Mouse (Mus musculus) midbrain, postnatal 0 days (tissue): Measurements from ENCODE around the gene Reg3g. TPM values are rescaled to one million over a fixed set of nuclear protein-coding genes. Genes with fewer than 3 reads are reported as not detected.

Experiments used
- ATAC-seq: fragments of 200-750 bp; cut with Nextera tagmentation; 2 replicates; pipeline ENCODE4 v1.8.0; 2017; ENCODE audit warnings: moderate number of reproducible peaks, mild to moderate bottlenecking, moderate TSS enrichment, moderate library complexity; ENCODE audit not compliant: low FRiP score
- DNase-seq: peaks from one replicate; pipeline ENCODE4 v3.0.0-alpha.2; 2015; ENCODE audit warnings: low spot score
- H3K27ac ChIP-seq: fragments of 300-500 bp; sonication (generic); 2 replicates; pipeline ENCODE4 v1.5.1; 2014; ENCODE audit warnings: low read depth, mild to moderate bottlenecking, low read length, mixed read lengths
- H3K27me3 ChIP-seq: fragments of 300-500 bp; sonication (generic); 2 replicates; pipeline ENCODE4 v1.6.1; 2014; ENCODE audit warnings: low read length, control low read depth, mixed read lengths; ENCODE audit not compliant: insufficient read depth
- H3K36me3 ChIP-seq: fragments of 300-500 bp; sonication (generic); 2 replicates; pipeline ENCODE4 v1.6.1; 2014; ENCODE audit warnings: low read length, control low read depth, mixed read lengths; ENCODE audit not compliant: insufficient read depth
- H3K4me1 ChIP-seq: fragments of 300-500 bp; sonication (generic); 2 replicates; pipeline ENCODE4 v1.6.1; 2014; ENCODE audit warnings: mild to moderate bottlenecking, control low read depth, antibody characterized with exemption, low read length, mixed read lengths; ENCODE audit not compliant: insufficient read depth
- H3K4me2 ChIP-seq: fragments of 300-500 bp; sonication (generic); 2 replicates; pipeline ENCODE4 v1.6.1; 2014; ENCODE audit warnings: low read depth, mild to moderate bottlenecking, low read length, mixed read lengths; ENCODE audit not compliant: poor library complexity, severe bottlenecking
- H3K4me3 ChIP-seq: fragments of 300-500 bp; sonication (generic); 2 replicates; pipeline ENCODE4 v1.5.1; 2014; ENCODE audit warnings: low read depth, mild to moderate bottlenecking, low read length, moderate library complexity
- H3K9ac ChIP-seq: fragments of 300-500 bp; sonication (generic); replicated peaks from 2 replicates; pipeline ENCODE4 v1.6.1; 2014; ENCODE audit warnings: mild to moderate bottlenecking, low read length, moderate library complexity, mixed read lengths; ENCODE audit not compliant: poor library complexity, severe bottlenecking
- H3K9me3 ChIP-seq: fragments of 300-500 bp; sonication (generic); 2 replicates; pipeline ENCODE4 v1.6.1; 2016; ENCODE audit warnings: low read length, control low read depth
- CTCF ChIP-seq: IDR thresholded peaks from 2 replicates; pipeline ENCODE4 v1.5.1; 2016; ENCODE audit warnings: antibody characterized with exemption, mild to moderate bottlenecking
- WGBS: fragments of 180-500 bp; shearing (Covaris S2); extraction: QIAGEN DNeasy Blood & Tissue Kit; methylation state at CpG from one replicate; pipeline ENCODE4 v1.1.7; 2014; 5-methylcytosine and 5-hydroxymethylcytosine counted together
- polyA plus RNA-seq: library from polyadenylated mRNA; unstranded; fragments of >200 nt; fragmentation: Nextera tagmentation; extraction: Ambion mirVana; gene quantifications from 2 replicates; pipeline ENCODE4 v1.2.1, GENCODE M21; 2015
- total RNA-seq: library from RNA; depleted of rRNA; stranded (reverse); fragments of >200 nt; gene quantifications from 2 replicates; pipeline ENCODE4 v1.2.3, GENCODE M21; 2014; rRNA removed

Gene Reg3g
- total RNA-seq, result not detected in 2 replicates
- polyA plus RNA-seq, result 0.42 TPM in 1 of 2 replicates, not detected in the other

GRCm38 (mm10) chr6:78468772-78469171 lies at the start of gene Reg3g:
Gene Reg3g (minus strand): TSS chr6:78468872.
- ATAC-seq, result no peak
- no peak within 1 kb of the TSS for H3K27ac ChIP-seq
- no peaks in the 10 kb centered on the region for H3K9me3 ChIP-seq
- no peak for DNase-seq
- 96% methylated on average over 2 of the region's 2 CpGs for WGBS
- H3K4me2 ChIP-seq, result no peak within 1 kb of the TSS
- H3K27me3 ChIP-seq, result no peaks in the 10 kb centered on the region
- no peaks in the 10 kb centered on the region for H3K4me1 ChIP-seq
- no peak for TF ChIP-seq CTCF
- H3K4me3 ChIP-seq, result no peak within 1 kb of the TSS
- no peak within 1 kb of the TSS for H3K9ac ChIP-seq
- H3K36me3 ChIP-seq, result no peaks in the 10 kb centered on the region

DNA sequence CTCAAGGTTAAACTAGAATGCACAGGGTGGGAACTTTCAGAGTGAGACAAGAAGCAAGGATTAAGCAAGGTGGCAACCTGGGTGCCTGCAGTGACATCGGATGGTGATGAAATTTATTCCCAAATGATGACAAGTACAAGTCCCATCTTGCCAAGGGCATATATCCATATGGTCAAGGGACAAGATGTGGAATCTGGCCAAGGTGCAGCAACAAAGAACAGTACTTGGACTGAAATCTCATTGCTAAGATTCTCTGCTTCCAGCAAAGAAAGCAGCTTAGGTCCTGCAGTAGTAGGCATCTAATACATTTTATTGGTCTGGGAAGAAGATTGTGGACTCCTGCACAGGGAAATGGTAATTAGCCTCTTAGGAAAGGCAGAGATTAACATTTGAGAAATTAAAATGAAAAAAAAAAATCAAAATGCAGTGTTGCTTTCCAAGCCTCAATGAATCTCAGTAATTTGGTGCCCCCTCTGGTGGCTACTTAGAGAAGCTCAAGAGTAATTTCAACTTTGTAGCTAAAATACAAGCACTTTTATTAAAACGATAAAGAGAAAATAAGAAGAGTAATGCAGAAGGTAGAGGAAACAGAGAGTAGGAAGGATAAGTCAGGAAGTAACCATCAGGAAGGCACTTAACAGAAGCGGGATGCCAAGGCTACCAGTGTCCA lies 47.2 kb upstream of the Reg3g start:
- Histone ChIP-seq H3K4me1 (no peaks in the 10 kb centered on the region), H3K9ac (no peak overlapping the region), H3K27me3 (no peaks in the 10 kb centered on the region), H3K4me3 (no peak overlapping the region), H3K4me2 (no peak overlapping the region), H3K9me3 (no peaks in the 10 kb centered on the region), H3K36me3 (no peaks in the 10 kb centered on the region), H3K27ac (no peak overlapping the region)
- DNase-seq (peak; percentile 40), ATAC-seq (no peak)
- WGBS, result 66% methylated on average over 3 of the region's 3 CpGs
- peak; percentile 74 for TF ChIP-seq CTCF

DNA sequence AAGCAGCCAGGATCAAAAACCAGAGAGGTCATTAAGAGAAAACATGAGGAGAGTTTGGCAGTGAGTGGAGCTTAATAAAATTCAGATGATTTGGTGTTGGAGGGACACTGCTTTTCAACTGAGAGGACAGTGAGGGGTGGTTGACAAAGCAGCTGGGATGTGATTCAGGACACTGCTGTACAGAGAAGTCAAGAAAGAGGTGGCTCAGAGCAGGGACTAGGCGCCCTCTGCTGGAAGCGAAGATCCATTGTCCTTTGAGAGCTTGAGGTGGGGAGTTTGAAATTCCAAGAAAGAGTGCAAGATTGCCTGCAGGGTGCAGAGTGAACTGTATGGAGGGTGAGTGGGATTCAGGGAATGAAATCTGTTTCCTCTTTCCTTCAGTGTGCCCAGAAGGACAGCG lies 44.2 kb upstream of the Reg3g start:
- DNase-seq (peak; percentile 44), ATAC-seq (no peak)
- Histone ChIP-seq H3K27me3 (no peaks in the 10 kb centered on the region), H3K9me3 (no peaks in the 10 kb centered on the region), H3K4me3 (no peak overlapping the region), H3K27ac (no peak overlapping the region), H3K4me1 (no peaks in the 10 kb centered on the region), H3K9ac (no peak overlapping the region), H3K4me2 (no peak overlapping the region), H3K36me3 (no peaks in the 10 kb centered on the region)
- 2% methylated on average over 3 of the region's 3 CpGs for WGBS
- TF ChIP-seq CTCF, result peak; percentile 88

DNA sequence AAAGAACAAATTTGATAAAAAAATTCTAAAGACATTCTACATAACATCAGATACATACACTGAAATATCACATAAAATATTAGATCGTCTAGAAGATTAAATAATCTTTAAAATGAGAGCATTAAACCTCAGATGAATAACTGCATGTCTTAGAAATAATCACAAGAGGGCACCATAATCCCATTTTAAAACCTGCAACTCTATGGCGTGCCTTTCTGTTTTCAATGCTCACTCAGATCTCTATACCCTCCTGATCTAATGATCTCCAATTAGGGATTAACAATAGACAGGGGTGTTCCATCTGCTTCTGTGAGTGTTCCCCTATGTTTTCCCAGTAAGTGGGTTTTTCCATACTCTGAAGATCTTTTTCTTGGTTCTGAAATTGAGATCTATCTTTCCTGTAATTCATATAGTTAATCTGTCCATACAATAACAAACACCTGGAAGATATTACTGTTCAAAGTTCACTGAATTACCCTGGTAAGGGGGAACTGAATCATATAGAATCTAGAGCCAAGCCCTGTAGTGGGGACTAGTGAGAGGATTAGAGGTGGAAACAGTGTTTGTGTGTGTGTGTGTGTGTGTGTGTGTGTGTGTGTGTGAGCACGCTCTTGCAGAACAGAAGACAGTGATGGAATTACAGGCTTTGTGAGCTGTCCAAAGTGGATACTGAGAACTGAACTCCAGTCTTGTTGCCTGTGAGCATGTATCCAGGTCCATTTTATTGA lies 41.7 kb upstream of the Reg3g start:
- H3K4me2 ChIP-seq, result no peak overlapping the region
- no peaks in the 10 kb centered on the region for H3K9me3 ChIP-seq
- no peak overlapping the region for H3K27ac ChIP-seq
- TF ChIP-seq CTCF, result peak; percentile 54
- no peaks in the 10 kb centered on the region for H3K36me3 ChIP-seq
- no peak overlapping the region for H3K9ac ChIP-seq
- no peaks in the 10 kb centered on the region for H3K4me1 ChIP-seq
- no peak overlapping the region for H3K4me3 ChIP-seq
- ATAC-seq, result no peak
- H3K27me3 ChIP-seq, result no peaks in the 10 kb centered on the region
- 70% methylated on average over 3 of the region's 3 CpGs for WGBS
- DNase-seq, result peak; percentile 40

DNA sequence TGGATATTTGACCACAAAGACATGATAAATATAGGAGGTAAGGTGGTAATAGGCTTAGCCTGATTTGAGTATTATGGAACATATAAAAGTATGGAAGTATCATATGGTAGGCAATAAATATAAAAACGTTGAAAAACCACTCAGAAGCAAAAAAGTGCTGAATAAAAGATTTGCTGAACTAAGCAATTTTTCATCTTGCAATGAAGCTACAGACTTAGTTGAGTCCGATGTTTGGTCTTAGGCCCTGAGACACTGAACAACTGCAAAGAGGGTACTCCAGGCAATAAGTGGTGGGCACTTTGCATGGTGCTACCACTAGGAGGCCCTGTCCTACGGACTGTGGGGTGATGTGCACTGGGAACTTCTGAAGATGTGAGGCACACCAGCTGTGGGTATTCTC lies 37.1 kb upstream of the Reg3g start:
- Histone ChIP-seq H3K9me3 (no peaks in the 10 kb centered on the region), H3K9ac (no peak overlapping the region), H3K27ac (no peak overlapping the region), H3K36me3 (no peaks in the 10 kb centered on the region), H3K4me1 (no peaks in the 10 kb centered on the region), H3K27me3 (no peaks in the 10 kb centered on the region), H3K4me3 (no peak overlapping the region), H3K4me2 (no peak overlapping the region)
- DNase-seq (no peak), ATAC-seq (no peak)
- 65% methylated on average over 3 of the region's 3 CpGs for WGBS
- TF ChIP-seq CTCF, result no peak

- no peaks in the 10 kb centered on the region for H3K27me3 ChIP-seq
- H3K9ac ChIP-seq, result no peak overlapping the region
- H3K4me1 ChIP-seq, result no peaks in the 10 kb centered on the region
- no peak overlapping the region for H3K4me2 ChIP-seq
- no peak for TF ChIP-seq CTCF
- DNase-seq (no peak), ATAC-seq (no peak)
- no peaks in the 10 kb centered on the region for H3K36me3 ChIP-seq
- no peak overlapping the region for H3K4me3 ChIP-seq
- no peak overlapping the region for H3K27ac ChIP-seq
- 92% methylated on average over 3 of the region's 3 CpGs for WGBS
- H3K9me3 ChIP-seq, result no peaks in the 10 kb centered on the region
Observed at GRCm38 (mm10) chr6:78494633-78495032, 26.0 kb upstream of the Reg3g start.
